Mouse (Mus musculus): ENCODE results near the gene Canx.

Gene Canx

GRCm38 (mm10) chr11:50275568-50276151, 49.8 kb downstream of the Canx start:
- DNase-seq (ENCODE audit: low read depth), result no peak

- no peak for DNase-seq (ENCODE audit: low read depth)
These were observed 50.4 kb downstream of the Canx start for GRCm38 (mm10) chr11:50275077-50275476.

DNA sequence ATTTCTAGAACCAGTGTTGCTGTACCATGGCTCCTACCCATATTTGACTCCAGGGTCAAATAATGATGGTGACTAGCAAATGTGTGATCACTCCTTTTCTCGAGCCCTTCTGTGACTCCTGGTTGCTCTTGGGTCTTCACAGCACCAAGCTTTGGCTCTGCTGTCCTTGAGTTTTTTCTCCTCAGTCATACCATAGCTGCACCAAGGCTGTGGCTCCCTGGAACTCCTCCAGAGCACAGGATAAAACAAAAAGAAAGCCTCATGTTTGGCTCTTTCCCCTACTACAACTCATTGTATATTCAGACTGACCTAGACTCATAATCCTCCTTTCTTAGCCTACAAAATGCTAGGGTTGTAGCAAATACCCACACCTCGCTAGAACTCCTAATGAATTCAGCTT, 52.7 kb downstream of the Canx start:
- DNase-seq (ENCODE audit: low read depth), result no peak

GRCm38 (mm10) chr11:50269885-50270284, 55.6 kb downstream of the Canx start:
- no peak for DNase-seq (ENCODE audit: low read depth)

- DNase-seq (ENCODE audit: low read depth), result no peak
These were observed 56.3 kb downstream of the Canx start for GRCm38 (mm10) chr11:50269163-50269562.

DNA sequence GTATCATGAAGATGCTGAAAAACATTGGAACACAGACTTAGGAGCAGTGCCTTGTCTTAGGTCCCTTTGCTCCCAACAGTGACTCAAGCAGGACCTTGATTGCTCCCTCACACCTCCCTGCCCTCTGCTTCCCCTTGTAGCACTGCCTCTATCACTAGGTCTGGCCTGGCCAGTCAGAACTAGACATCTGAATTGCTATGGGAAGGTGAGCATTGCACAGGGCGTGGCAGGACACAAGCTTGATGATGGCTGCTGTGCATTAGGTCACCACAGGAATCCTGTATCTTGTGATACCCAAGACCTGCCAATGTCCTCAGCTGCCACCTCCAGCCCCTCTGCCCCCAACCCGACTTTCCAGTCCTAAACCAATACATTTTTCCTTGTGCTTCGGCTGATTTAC, 58.5 kb downstream of the Canx start:
- DNase-seq (ENCODE audit: low read depth), result no peak

DNA sequence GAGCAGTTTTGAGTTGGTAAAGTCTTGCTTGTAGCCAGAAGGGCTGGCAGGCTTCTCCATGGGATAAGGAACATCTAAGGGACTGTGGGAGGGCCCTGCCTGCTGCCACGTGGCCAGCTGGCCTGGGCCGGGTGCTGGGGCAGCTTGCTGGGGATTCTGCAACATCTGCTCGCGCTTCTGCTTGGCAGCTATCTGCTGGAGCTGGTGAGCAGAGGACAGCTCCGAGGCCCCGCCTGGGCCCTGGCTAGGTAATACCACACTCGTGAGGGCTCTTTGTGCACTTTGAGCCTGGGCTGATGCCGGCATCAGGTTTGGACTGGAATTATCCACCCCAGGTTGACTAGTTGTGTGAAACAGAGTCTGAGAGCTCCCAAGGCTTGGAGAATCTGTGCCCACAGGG, 59.5 kb downstream of the Canx start:
- DNase-seq (ENCODE audit: low read depth), result no peak

GRCm38 (mm10) chr11:50263198-50263597, 62.3 kb downstream of the Canx start:
- DNase-seq (ENCODE audit: low read depth), result no peak

DNA sequence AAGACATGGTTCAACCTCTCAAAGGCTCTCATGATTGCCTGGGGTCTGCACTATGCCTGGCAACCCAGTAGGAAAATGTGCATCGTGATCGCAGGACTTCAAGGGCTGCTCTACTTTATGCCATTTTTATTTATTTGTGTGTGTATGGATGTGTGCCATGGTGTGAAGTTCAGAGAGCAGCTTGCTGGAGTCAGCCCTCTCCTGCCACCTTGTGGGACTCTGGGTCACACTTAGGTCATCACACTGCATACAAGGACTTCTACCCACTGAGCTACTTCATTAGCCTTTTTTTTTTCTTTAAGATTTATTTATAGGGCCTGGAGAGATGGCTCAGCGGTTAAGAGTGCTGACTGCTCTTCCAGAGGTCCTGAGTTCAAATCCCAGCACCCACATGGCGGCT, 63.5 kb downstream of the Canx start:
- no peak for DNase-seq (ENCODE audit: low read depth)

DNA sequence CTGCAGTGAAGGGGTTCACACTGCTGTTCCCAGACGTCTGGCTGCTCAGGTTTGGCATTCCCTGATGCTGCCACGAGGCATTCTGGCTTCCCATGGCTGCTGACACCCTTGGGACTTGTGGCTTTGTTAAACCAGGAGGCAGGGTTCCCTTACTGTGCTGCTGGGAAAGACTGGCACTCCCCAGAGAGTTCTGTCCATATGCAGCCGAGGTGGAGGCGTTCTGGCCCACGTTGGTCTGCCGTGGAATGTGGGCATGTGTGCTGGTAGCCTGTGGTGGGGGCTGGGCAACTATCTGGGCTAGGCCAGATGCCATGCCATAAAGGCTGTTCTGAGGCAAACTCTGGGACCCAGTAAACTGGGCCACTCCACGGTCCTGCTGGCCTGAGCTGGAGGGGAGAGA, 67.2 kb downstream of the Canx start:
- DNase-seq (ENCODE audit: low read depth), result no peak

GRCm38 (mm10) chr11:50256615-50257014, 68.9 kb downstream of the Canx start:
- no peak for DNase-seq (ENCODE audit: low read depth)

DNA sequence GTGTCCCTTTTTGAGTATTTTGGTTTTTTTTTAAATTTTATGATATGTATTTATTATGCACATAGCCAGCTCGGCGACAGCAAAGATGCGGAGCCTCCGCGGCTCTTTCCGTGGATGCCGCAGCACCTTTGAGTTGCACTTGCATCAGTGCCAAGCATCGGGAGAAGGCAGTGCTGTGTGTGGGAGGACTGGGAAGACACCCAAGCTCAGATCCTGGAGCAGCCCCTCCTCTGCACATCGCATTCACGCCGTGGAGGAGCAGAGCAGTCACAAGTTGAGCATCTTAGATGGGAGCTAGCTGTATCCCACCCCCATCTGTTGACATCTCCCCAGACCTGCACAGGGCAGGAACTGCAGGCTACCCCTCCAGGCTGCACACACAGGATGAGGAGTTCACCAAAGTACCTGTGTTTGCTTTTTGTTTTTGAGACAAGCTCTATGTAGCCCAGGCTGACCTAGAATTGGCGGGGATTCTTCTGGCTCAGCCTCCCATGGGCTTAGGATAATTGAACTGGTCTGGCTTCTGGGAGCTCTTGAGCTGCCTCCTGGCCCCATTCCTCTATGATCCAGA, 71.4 kb downstream of the Canx start:
- no peak for DNase-seq (ENCODE audit: low read depth)

- no peak for DNase-seq (ENCODE audit: low read depth)
These were observed 72.1 kb downstream of the Canx start for GRCm38 (mm10) chr11:50253393-50253792.

DNA sequence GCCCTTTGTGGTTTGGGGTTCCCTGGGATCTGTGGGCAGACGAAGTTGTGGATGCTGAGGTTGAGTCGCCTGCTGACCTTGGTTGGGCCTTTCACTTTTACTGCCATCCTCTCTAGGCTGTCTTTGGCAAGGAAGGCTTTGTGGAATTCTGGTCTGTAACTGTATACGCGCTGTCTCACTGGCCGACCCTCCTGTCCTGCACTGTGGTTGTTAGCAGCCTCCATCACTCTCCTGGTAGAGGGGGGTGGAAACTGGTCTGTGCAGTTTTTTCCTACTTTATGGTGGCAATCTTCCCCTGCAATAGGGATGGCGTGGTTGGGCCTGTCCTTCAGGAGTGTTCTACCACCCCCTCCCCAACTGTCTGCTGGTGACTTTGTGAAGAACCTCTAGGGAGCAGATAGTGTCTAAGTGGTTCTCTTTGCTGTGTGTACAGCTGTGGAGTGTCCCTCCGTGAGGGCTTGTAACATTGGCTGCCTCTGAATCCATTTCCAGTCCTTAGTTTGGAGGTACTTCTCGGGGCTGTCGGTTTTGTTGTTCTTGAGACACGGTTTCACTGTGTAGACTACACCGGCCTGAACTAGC, 72.7 kb downstream of the Canx start:
- DNase-seq (ENCODE audit: low read depth), result no peak

GRCm38 (mm10) chr11:50252166-50252565, 73.3 kb downstream of the Canx start:
- no peak for DNase-seq (ENCODE audit: low read depth)

GRCm38 (mm10) chr11:50248473-50249171, 76.9 kb downstream of the Canx start:
- DNase-seq (ENCODE audit: low read depth), result no peak

- no peak for DNase-seq (ENCODE audit: low read depth)
These were observed 80.2 kb downstream of the Canx start for GRCm38 (mm10) chr11:50245269-50245668.
